Mouse (Mus musculus) spleen, adult 2 months (tissue): ENCODE data around the gene Phactr1.

Experiments
- CTCF ChIP-seq: fragments of 200-500 bp; IDR thresholded peaks from 2 replicates; pipeline ENCODE4 v1.5.1; 2011; ENCODE audit warnings: mild to moderate bottlenecking, inconsistent platforms; ENCODE audit not compliant: insufficient read depth, insufficient read length, insufficient replicate concordance; ENCODE audit errors: extremely low read depth
- POLR2A ChIP-seq: fragments of 200-500 bp; IDR thresholded peaks from 2 replicates; pipeline ENCODE4 v1.6.1; 2011; ENCODE audit warnings: low read depth, low read length, inconsistent platforms

- TF ChIP-seq POLR2A (no peak), CTCF (no peak)
Observed at GRCm38 (mm10) chr13:42826602-42827001, 146.2 kb downstream of the Phactr1 start.
